Mouse (Mus musculus) stomach, embryonic 14.5 days (tissue): ENCODE data around the gene Wdr93. TPM values are rescaled to one million over a fixed set of nuclear protein-coding genes. Genes with fewer than 3 reads are reported as not detected.
"Not testable (repeated sequence)": the region's sequence is repeated elsewhere in the genome, so short reads cannot be mapped to it uniquely, and the experiment has no call there.

ENCODE experiments used
- ATAC-seq: fragments of 200-750 bp; cut with Nextera tagmentation; 2 replicates; pipeline ENCODE4 v1.8.0; 2017; ENCODE audit warnings: low read depth, moderate TSS enrichment; ENCODE audit not compliant: insufficient number of reproducible peaks, insufficient read depth, low FRiP score
- H3K27ac ChIP-seq: fragments of 300-500 bp; sonication (generic); 2 replicates; pipeline ENCODE4 v1.5.1; 2014; ENCODE audit warnings: mild to moderate bottlenecking, low read length, moderate library complexity, mixed read lengths
- H3K27me3 ChIP-seq: fragments of 300-500 bp; sonication (generic); 2 replicates; pipeline ENCODE4 v1.6.1; 2014; ENCODE audit warnings: low read length, control low read depth, mixed read lengths; ENCODE audit not compliant: control insufficient read depth, insufficient read depth
- H3K36me3 ChIP-seq: fragments of 300-500 bp; sonication (generic); 2 replicates; pipeline ENCODE4 v1.6.1; 2014; ENCODE audit warnings: mild to moderate bottlenecking, control low read depth, low read length, moderate library complexity, mixed read lengths; ENCODE audit not compliant: control insufficient read depth, insufficient read depth
- H3K4me1 ChIP-seq: fragments of 300-500 bp; sonication (generic); 2 replicates; pipeline ENCODE4 v1.6.1; 2014; ENCODE audit warnings: low read length, control low read depth, mixed read lengths; ENCODE audit not compliant: control insufficient read depth, insufficient read depth
- H3K4me2 ChIP-seq: fragments of 300-500 bp; sonication (generic); replicated peaks from 2 replicates; pipeline ENCODE4 v1.6.1; 2014; ENCODE audit warnings: low read depth, low read length, control low read depth
- H3K4me3 ChIP-seq: fragments of 300-500 bp; sonication (generic); 2 replicates; pipeline ENCODE4 v1.5.1; 2014; ENCODE audit warnings: low read depth, low read length, control low read depth
- H3K9ac ChIP-seq: fragments of 300-500 bp; sonication (generic); replicated peaks from 2 replicates; pipeline ENCODE4 v1.6.1; 2014; ENCODE audit warnings: low read depth, mild to moderate bottlenecking, control low read depth, low read length, moderate library complexity, mixed read lengths
- H3K9me3 ChIP-seq: fragments of 300-500 bp; sonication (generic); 2 replicates; pipeline ENCODE4 v1.6.1; 2016; ENCODE audit warnings: low read depth, low read length, control low read depth; ENCODE audit not compliant: control insufficient read depth
- WGBS: fragments of 180-500 bp; shearing (Covaris S2); extraction: QIAGEN DNeasy Blood & Tissue Kit; methylation state at CpG from one replicate; pipeline ENCODE4 v1.1.7; 2014; 5-methylcytosine and 5-hydroxymethylcytosine counted together
- polyA plus RNA-seq: library from polyadenylated mRNA; unstranded; fragments of >200 nt; fragmentation: Nextera tagmentation; extraction: Ambion mirVana; gene quantifications from 2 replicates; pipeline ENCODE4 v1.2.1, GENCODE M21; 2014

Wdr93 gene
- polyA plus RNA-seq, 1 experiment from 2014 or later = 0.14 TPM

- no peak overlapping the region; the same call in 1 of the 2 replicates for H3K4me3 ChIP-seq
- H3K27me3 ChIP-seq = no peaks in the 10 kb centered on the region
- WGBS = 19% methylated on average over 16 of the region's 16 CpGs
- H3K27ac ChIP-seq = no peak overlapping the region
- H3K4me1 ChIP-seq = 0 out of 2 replicates have a peak, but pooled peaks cover 4% of the 10 kb centered on the region
- H3K36me3 ChIP-seq = no peaks in the 10 kb centered on the region
- no peaks in the 10 kb centered on the region for H3K9me3 ChIP-seq
- ATAC-seq = 0 out of 2 replicates have a peak, but pooled peaks have one; percentile 61
- H3K4me2 ChIP-seq = peak overlapping the region; percentile 40; the same call in 1 of the 2 replicates
- no peak overlapping the region for H3K9ac ChIP-seq
Observed at GRCm38 (mm10) chr7:79780647-79781626, 38.0 kb downstream of the Wdr93 start.

GRCm38 (mm10) chr7:79781826-79782515, 39.0 kb downstream of the Wdr93 start:
- no peak overlapping the region for H3K9ac ChIP-seq
- no peak overlapping the region for H3K4me3 ChIP-seq
- WGBS = 78% methylated on average over 11 of the region's 11 CpGs
- no peak overlapping the region for H3K27ac ChIP-seq
- H3K27me3 ChIP-seq = no peaks in the 10 kb centered on the region
- no peak for ATAC-seq
- H3K36me3 ChIP-seq = no peaks in the 10 kb centered on the region
- no peak overlapping the region for H3K4me2 ChIP-seq
- no peaks in the 10 kb centered on the region for H3K9me3 ChIP-seq
- H3K4me1 ChIP-seq = 0 out of 2 replicates have a peak, but pooled peaks cover 4% of the 10 kb centered on the region

- Histone ChIP-seq H3K9me3 (no peaks in the 10 kb centered on the region), H3K27ac (no peak overlapping the region), H3K4me2 (no peak overlapping the region), H3K36me3 (no peaks in the 10 kb centered on the region), H3K4me3 (no peak overlapping the region), H3K9ac (no peak overlapping the region), H3K27me3 (no peaks in the 10 kb centered on the region), H3K4me1 (0 out of 2 replicates have a peak, but pooled peaks cover 4% of the 10 kb centered on the region)
- no peak for ATAC-seq
- 79% methylated on average over 2 of the region's 2 CpGs for WGBS
Observed at GRCm38 (mm10) chr7:79782516-79782855, 39.5 kb downstream of the Wdr93 start.

GRCm38 (mm10) chr7:79786295-79786694, 43.3 kb downstream of the Wdr93 start:
- H3K36me3 ChIP-seq = no peaks in the 10 kb centered on the region
- WGBS = 27% methylated on average over 6 of the region's 6 CpGs

GRCm38 (mm10) chr7:79789812-79790211, 46.8 kb downstream of the Wdr93 start:
- H3K4me3 ChIP-seq, H3K4me2 ChIP-seq, H3K27ac ChIP-seq, ATAC-seq, H3K36me3 ChIP-seq, H3K9ac ChIP-seq, H3K9me3 ChIP-seq, H3K4me1 ChIP-seq: not testable (repeated sequence)
- H3K27me3 ChIP-seq = peaks cover 28% of the 10 kb centered on the region
- WGBS = 31% methylated on average over 2 of the region's 2 CpGs

More at GRCm38 (mm10) chr7:79786295-79786694, 43.3 kb downstream of the Wdr93 start:
- Histone ChIP-seq H3K27ac (no peak overlapping the region), H3K9me3 (no peaks in the 10 kb centered on the region), H3K27me3 (peaks cover 1% of the 10 kb centered on the region; the same call in 1 of the 2 replicates), H3K9ac (no peak overlapping the region), H3K4me2 (no peak overlapping the region), H3K4me3 (no peak overlapping the region), H3K4me1 (no peaks in the 10 kb centered on the region)
- ATAC-seq = peak; percentile 77; the same call in 1 of the 2 replicates

- peaks cover 28% of the 10 kb centered on the region for H3K27me3 ChIP-seq
- under 1% methylated on average over 80 of the region's 80 CpGs for WGBS
- no peak; the same call in 1 of the 2 replicates for ATAC-seq
Observed at GRCm38 (mm10) chr7:79792635-79793421, 49.9 kb downstream of the Wdr93 start.

GRCm38 (mm10) chr7:79793688-79794087, 50.7 kb downstream of the Wdr93 start, which contains the start of gene Mesp1:
Gene Mesp1, minus strand, starts transcription at chr7:79793788.
- peaks cover 6% of the 10 kb centered on the region; the same call in 1 of the 2 replicates for H3K4me1 ChIP-seq
- H3K9me3 ChIP-seq = no peaks in the 10 kb centered on the region
- H3K27me3 ChIP-seq = peaks cover 28% of the 10 kb centered on the region
- no peak for ATAC-seq
- peak within 1 kb of the TSS; percentile 39 for H3K4me3 ChIP-seq
- no peak within 1 kb of the TSS for H3K27ac ChIP-seq
- H3K4me2 ChIP-seq = peak within 1 kb of the TSS; percentile 82
- 66% methylated on average over 6 of the region's 6 CpGs for WGBS
- H3K9ac ChIP-seq = peak within 1 kb of the TSS; percentile 18; the same call in 1 of the 2 replicates
- H3K36me3 ChIP-seq = no peaks in the 10 kb centered on the region

More at GRCm38 (mm10) chr7:79792635-79793421, 49.9 kb downstream of the Wdr93 start:
- Histone ChIP-seq H3K36me3 (no peaks in the 10 kb centered on the region), H3K4me2 (peak overlapping the region; percentile 82), H3K27ac (no peak overlapping the region), H3K4me1 (peaks cover 6% of the 10 kb centered on the region; the same call in 1 of the 2 replicates), H3K9me3 (no peaks in the 10 kb centered on the region), H3K4me3 (peak overlapping the region; percentile 39), H3K9ac (peak overlapping the region; percentile 18; the same call in 1 of the 2 replicates)
